Mouse (Mus musculus) MEL (cell line): ENCODE results near the gene Shprh.

Source experiments
- CTCF ChIP-seq, 3 experiments: IDR thresholded peaks in 2 of 3; conservative IDR thresholded peaks in 1 of 3; 2 replicates each; pipeline ENCODE4 v1.5.1; 2011 to 2012; ENCODE audit warnings: low read length in 3 of 3, low read depth in 2 of 3, mild to moderate bottlenecking in 2 of 3, improper control_type of control experiment in 1 of 3, inconsistent platforms in 1 of 3, mixed read lengths in 1 of 3, moderate library complexity in 1 of 3; ENCODE audit not compliant: control insufficient read depth in 1 of 3, insufficient read depth in 1 of 3, poor library complexity in 1 of 3, severe bottlenecking in 1 of 3
- GATA1 ChIP-seq: IDR thresholded peaks from 2 replicates; pipeline ENCODE4 v1.6.1; 2011; ENCODE audit warnings: low read depth, low read length, improper control_type of control experiment
- HCFC1 ChIP-seq: IDR thresholded peaks from 2 replicates; pipeline ENCODE4 v1.6.1; 2012; ENCODE audit warnings: low read depth, mild to moderate bottlenecking, inconsistent platforms, low read length, improper control_type of control experiment, moderate library complexity
- MAZ ChIP-seq: IDR thresholded peaks from 2 replicates; pipeline ENCODE4 v1.6.1; 2012; ENCODE audit warnings: low read depth, mild to moderate bottlenecking, inconsistent platforms, low read length, improper control_type of control experiment
- POLR2A ChIP-seq, 2 experiments: IDR thresholded peaks; 2 replicates each; pipeline ENCODE4 v1.6.1; 2011 to 2012; ENCODE audit warnings: low read length in 2 of 2, mild to moderate bottlenecking in 2 of 2, control low read depth in 1 of 2, improper control_type of control experiment in 1 of 2, low read depth in 1 of 2, moderate library complexity in 1 of 2; ENCODE audit not compliant: control insufficient read depth in 1 of 2, insufficient read depth in 1 of 2, poor library complexity in 1 of 2

- TF ChIP-seq HCFC1 (no peak), GATA1 (no peak), CTCF (IDR thresholded peaks at IDR 0.05 in 2 of 3, conservative IDR thresholded peaks at IDR 0.05 in 1 of 3; ENCODE audit: control insufficient read depth in 1 of 3, insufficient read depth in 1 of 3, low read depth in 2 of 3, low read length in 3 of 3, poor library complexity in 1 of 3, severe bottlenecking in 1 of 3) (no peak), POLR2A (IDR thresholded peaks at IDR 0.05; ENCODE audit: control insufficient read depth in 1 of 2, insufficient read depth in 1 of 2, low read depth in 1 of 2, low read length in 2 of 2, poor library complexity in 1 of 2) (no peak), MAZ (no peak)
Measured at GRCm38 (mm10) chr10:11198346-11198745, 49.1 kb downstream of the Shprh start.
